Mouse (Mus musculus) liver, embryonic 14.5 days (tissue): Measurements from ENCODE around the gene Ola1.

ENCODE experiments used
- CTCF ChIP-seq: IDR thresholded peaks from 2 replicates; pipeline ENCODE4 v1.5.1; 2016; ENCODE audit warnings: antibody characterized with exemption, low read depth, control low read depth
- EP300 ChIP-seq: IDR thresholded peaks from 2 replicates; pipeline ENCODE4 v1.6.1; 2016; ENCODE audit warnings: antibody characterized with exemption, low read depth

GRCm38 (mm10) chr2:73096491-73096890, 122.2 kb downstream of the Ola1 start:
- TF ChIP-seq CTCF (no peak), EP300 (no peak)
